Mouse (Mus musculus) liver, embryonic 14.5 days (tissue): ENCODE data around the gene Sft2d2.

Experiments used
- CTCF ChIP-seq: IDR thresholded peaks from 2 replicates; pipeline ENCODE4 v1.5.1; 2016; ENCODE audit warnings: antibody characterized with exemption, low read depth, control low read depth
- EP300 ChIP-seq: IDR thresholded peaks from 2 replicates; pipeline ENCODE4 v1.6.1; 2016; ENCODE audit warnings: antibody characterized with exemption, low read depth

DNA sequence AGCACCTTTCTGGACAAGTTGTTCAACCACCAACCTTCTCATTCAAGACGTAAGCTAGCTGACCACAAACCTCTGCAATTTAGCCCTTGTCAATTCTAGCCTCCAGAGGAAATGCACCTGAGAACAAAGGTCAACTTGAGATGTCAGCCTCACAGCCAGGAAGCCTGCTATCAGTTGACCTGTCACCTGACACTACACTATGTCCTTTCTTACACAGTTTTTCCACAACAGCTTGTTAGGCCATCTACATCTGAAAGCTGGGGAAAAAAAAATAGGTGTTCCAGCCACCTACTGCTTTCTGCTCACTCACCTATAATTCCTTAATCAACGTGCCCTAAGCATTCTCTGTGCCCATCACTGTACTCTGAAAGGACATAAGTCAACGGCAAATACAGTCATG is 10.1 kb downstream of the Sft2d2 start:
- TF ChIP-seq CTCF (no peak), EP300 (no peak)
